Mouse (Mus musculus): ENCODE measurements at regions not wholly inside any gene's neighbourhood (a gene's known extent, or its start where the extent isn't known, plus 50 kb on each side); places are given as distances from the start of the nearest gene placed in this dataset.

DNA sequence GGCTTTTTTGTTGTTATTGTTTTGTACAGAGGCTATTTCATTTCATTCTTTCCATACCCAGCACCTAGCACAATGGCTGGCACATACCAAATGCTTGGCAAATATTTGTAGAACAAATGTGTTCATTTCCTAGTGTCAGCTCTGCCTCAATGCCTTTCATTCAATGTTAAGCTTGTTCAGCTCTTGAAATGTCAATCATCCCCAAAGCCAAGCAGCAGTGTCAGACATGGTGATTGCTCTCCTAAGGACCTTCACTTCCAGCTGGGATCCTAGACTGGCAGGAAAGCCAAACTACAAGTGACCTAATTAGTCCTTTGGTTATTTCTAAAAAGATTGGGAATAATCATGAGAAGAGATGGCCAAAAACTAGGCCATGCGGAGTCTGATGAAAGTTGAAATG is 50.0 kb upstream of the Mdga2 start:
- no peak for ATAC-seq (replicated peaks; ENCODE audit: insufficient number of reproducible peaks, low FRiP score, low TSS enrichment, low read depth)

More for the DNA sequence above, 50.0 kb upstream of the Mdga2 start:
- Histone ChIP-seq H3K4me1 (ENCODE audit: control insufficient read depth, insufficient read depth, low read length) (no peaks in the 10 kb centered on the region), H3K9ac (replicated peaks; ENCODE audit: low read length) (no peak overlapping the region), H3K4me3 (ENCODE audit: low read depth, low read length) (no peak overlapping the region), H3K27me3 (ENCODE audit: control insufficient read depth, insufficient read depth, low read length) (no peaks in the 10 kb centered on the region), H3K36me3 (replicated peaks; ENCODE audit: control insufficient read depth, insufficient read depth, low read depth, low read length) (no peaks in the 10 kb centered on the region), H3K27ac (replicated peaks; ENCODE audit: low read depth, low read length) (no peak overlapping the region), H3K9me3 (replicated peaks; ENCODE audit: control insufficient read depth, low read length) (no peaks in the 10 kb centered on the region), H3K4me2 (ENCODE audit: low read depth, low read length) (no peak overlapping the region)
- 81% methylated on average over 1 of the region's 1 CpGs for whole genome bisulfite sequencing
- no peak for DNase-seq (ENCODE audit: low spot score)
